Mouse (Mus musculus) left cerebral cortex, adult 2 months (tissue): ENCODE measurements at regions not wholly inside any gene's neighbourhood (a gene's known extent, or its start where the extent isn't known, plus 50 kb on each side); places are given as distances from the start of the nearest gene placed in this dataset.

ENCODE experiments used
- DNase-seq, 2 experiments: peaks; one replicate each; pipeline ENCODE4 v3.0.0; 2021 to 2022; ENCODE audit warnings: low spot score in 2 of 2, mixed read lengths in 1 of 2; ENCODE audit errors: extremely low spot score in 1 of 2
- H3K27ac ChIP-seq: fragments of 200-600 bp; 2 replicates; pipeline ENCODE4 v1.8.1; 2022
- H3K4me3 ChIP-seq: fragments of 200-600 bp; 2 replicates; pipeline ENCODE4 v1.8.1; 2022
- CTCF ChIP-seq: fragments of 200-600 bp; IDR thresholded peaks from 2 replicates; pipeline ENCODE4 v1.8.1; 2022; ENCODE audit warnings: antibody characterized with exemption, mild to moderate bottlenecking, moderate library complexity
- intact Hi-C: fragments of 180-260 bp; cut with DNase I; formaldehyde crosslinking; loops from one replicate; pipeline ENCODE4 v1.15.1; 2025

DNA sequence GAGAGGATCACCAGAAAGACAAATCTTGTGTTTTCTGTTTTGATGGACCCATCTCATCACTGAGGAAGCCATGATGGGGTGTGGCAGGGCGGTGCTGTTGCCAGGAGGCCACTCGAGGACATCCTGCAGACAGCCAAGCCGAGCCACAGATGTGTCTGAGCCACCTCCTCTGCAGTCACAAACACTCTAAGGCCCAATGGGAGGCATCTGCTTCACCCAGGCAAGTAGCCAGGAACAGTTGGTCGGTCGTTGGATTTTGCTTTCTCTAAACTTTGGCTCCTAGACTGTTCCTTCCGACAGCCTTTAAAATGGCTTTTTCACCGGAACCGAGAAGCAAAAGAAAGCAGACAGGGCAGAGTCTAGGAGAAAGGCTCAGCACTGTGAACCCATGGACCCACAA is 90.5 kb downstream of the Gas1 start:
- TF ChIP-seq CTCF: no peak
- H3K4me3 ChIP-seq: no peak overlapping the region
- no peak for DNase-seq
- intact Hi-C loops: no loop called here
- H3K27ac ChIP-seq: no peak overlapping the region

- H3K27ac ChIP-seq: no peak overlapping the region
- peak in 1 of 2 experiments; percentile 19 for DNase-seq
- intact Hi-C loops: no loop called here
- H3K4me3 ChIP-seq: no peak overlapping the region
- no peak for TF ChIP-seq CTCF
Measured at GRCm38 (mm10) chr13:60084975-60085374, 92.2 kb downstream of the Gas1 start.

GRCm38 (mm10) chr13:60084290-60084689 is 92.9 kb downstream of the Gas1 start:
- TF ChIP-seq CTCF: no peak
- Histone ChIP-seq H3K4me3 (no peak overlapping the region), H3K27ac (no peak overlapping the region)
- intact Hi-C loops: no loop called here
- DNase-seq: no peak

- no peak for TF ChIP-seq CTCF
- no peak overlapping the region for H3K27ac ChIP-seq
- intact Hi-C loops: no loop called here
- no peak overlapping the region for H3K4me3 ChIP-seq
- no peak for DNase-seq
Measured at GRCm38 (mm10) chr13:60080113-60080512, 97.1 kb downstream of the Gas1 start.

DNA sequence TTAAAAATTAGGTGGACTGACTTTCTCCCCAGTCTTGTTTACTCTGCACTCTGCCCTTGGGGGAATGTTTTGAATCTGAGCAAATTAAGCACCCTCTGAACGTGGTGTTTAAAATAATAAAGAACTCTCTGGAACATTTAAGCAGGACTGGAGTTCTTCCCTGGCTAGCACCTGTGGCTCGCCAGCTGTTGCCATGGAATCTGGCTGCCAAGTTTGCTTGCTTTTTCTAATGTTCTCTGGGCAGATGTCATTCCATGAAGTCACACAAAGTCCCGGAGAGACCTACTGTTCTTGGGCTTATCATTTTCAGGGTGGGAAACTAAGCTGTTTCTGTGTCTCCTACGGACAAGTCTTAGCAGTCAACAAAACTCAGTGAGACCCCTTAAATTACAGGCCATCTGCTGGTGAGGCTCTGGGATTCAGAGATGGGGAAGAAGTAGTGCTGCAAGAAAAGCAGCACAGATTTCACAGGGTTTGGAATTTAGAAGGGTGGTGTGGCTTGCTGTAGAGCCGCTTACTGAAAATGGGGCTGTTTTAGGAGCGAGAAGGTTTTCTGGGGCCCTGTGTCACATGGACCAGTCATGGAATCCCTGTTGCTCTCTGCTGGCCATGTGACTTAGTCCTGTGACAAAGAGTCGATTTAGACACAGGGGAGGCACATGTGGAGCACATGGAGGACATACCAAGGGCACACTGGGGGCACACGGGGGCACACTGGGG is 98.7 kb downstream of the Gas1 start:
- no peak overlapping the region for H3K27ac ChIP-seq

GRCm38 (mm10) chr13:60076147-60076800 is 100.9 kb downstream of the Gas1 start:
- Histone ChIP-seq H3K4me3 (no peak overlapping the region), H3K27ac (no peak overlapping the region)
- DNase-seq: no peak
- no peak for TF ChIP-seq CTCF
- intact Hi-C loops: no loop called here

More for the DNA sequence above, 98.7 kb downstream of the Gas1 start:
- H3K4me3 ChIP-seq: no peak overlapping the region
- intact Hi-C loops: no loop called here
- TF ChIP-seq CTCF: no peak
- no peak for DNase-seq

DNA sequence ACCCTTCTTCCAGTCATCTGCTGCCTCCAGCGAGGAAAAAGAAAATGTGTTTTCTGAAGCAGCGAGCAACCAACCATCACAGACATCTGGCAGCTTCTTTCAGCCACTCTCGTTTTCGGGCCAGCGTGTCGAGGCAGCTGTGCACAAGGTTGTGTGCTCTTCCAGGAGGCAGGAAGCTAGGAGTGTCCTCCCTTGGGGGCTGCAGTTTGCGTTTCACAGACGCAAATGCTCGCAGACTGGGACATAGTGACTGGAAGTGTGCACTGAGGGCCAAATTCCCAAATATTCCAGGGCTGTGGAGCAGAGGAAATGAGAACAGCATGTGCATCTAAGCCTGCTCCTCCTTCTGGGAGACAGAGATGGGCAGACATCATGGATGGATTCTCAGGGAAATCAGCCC is 105.6 kb downstream of the Gas1 start:
- DNase-seq: no peak
- intact Hi-C loops: no loop called here
- no peak overlapping the region for H3K27ac ChIP-seq
- no peak for TF ChIP-seq CTCF
- H3K4me3 ChIP-seq: no peak overlapping the region

GRCm38 (mm10) chr13:60069196-60069595 is 108.0 kb downstream of the Gas1 start:
- TF ChIP-seq CTCF: no peak
- Histone ChIP-seq H3K27ac (no peak overlapping the region), H3K4me3 (no peak overlapping the region)
- DNase-seq: no peak
- intact Hi-C loops: no loop called here

- no peak for DNase-seq
- Histone ChIP-seq H3K27ac (no peak overlapping the region), H3K4me3 (no peak overlapping the region)
- TF ChIP-seq CTCF: no peak
- intact Hi-C loops: no loop called here
Measured at GRCm38 (mm10) chr13:60067325-60067724, 109.8 kb downstream of the Gas1 start.

DNA sequence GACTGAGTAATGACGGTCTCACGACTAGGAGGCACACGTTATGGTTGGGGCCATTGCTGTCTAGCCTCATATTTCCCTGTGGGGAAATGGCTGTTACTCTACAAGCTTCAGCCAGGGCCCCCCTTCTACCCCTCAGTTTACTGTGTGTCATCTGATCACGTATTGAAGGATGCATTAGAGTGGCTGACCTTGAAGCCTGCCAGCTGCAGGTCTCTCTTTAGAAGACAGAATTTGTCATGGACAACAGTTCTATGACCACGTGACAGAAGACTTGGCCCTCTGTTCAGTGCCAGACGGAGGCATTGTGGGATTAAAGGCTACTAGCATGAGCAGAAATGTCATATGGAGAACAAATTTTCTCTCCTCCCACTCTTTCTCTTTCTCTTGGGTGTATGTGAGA is 115.6 kb downstream of the Gas1 start:
- no peak for TF ChIP-seq CTCF
- intact Hi-C loops: no loop called here
- Histone ChIP-seq H3K4me3 (no peak overlapping the region), H3K27ac (no peak overlapping the region)
- DNase-seq: no peak

GRCm38 (mm10) chr13:60057761-60058274 is 119.3 kb downstream of the Gas1 start:
- no peak for DNase-seq
- H3K27ac ChIP-seq: no peak overlapping the region
- H3K4me3 ChIP-seq: no peak overlapping the region
- TF ChIP-seq CTCF: no peak
- intact Hi-C loops: no loop called here

- TF ChIP-seq CTCF: no peak
- intact Hi-C loops: no loop called here
- Histone ChIP-seq H3K4me3 (no peak overlapping the region), H3K27ac (no peak overlapping the region)
- DNase-seq: no peak
Measured at GRCm38 (mm10) chr13:60054531-60054930, 122.6 kb downstream of the Gas1 start.

- no peak for TF ChIP-seq CTCF
- no peak for DNase-seq
- H3K27ac ChIP-seq: no peak overlapping the region
- no peak overlapping the region for H3K4me3 ChIP-seq
- intact Hi-C loops: no loop called here
Measured at GRCm38 (mm10) chr13:60054081-60054480, 123.1 kb downstream of the Gas1 start.
